ENCODE assay signal across 8 mouse cellular contexts in genomic region chr4:148846203-148846602, GRCm38 (mm10). TPM values are rescaled to one million over a fixed set of nuclear protein-coding genes. Genes with fewer than 3 reads are reported as not detected.
A peak's percentile ranks its signal among the peaks of the same experiment; 100 is the strongest.
DNase-seq lines count a peak whose midpoint lies in the region; ATAC-seq and TF ChIP-seq lines count a peak whose summit lies in the region.

No protein-coding gene starts in this region.

- H3K79me2 ChIP-seq in heart, adult 2 months (replicated peaks; ENCODE audit: control insufficient read depth, insufficient read depth, low read length) = no peaks in the 10 kb centered on the region; the same call in 1 of the 2 replicates

- 73% methylated on average over 9 of the region's 9 CpGs for WGBS in forebrain, embryonic 10.5 days
- 67% methylated on average over 8 of the region's 9 CpGs for WGBS in forebrain, embryonic 12.5 days
- WGBS in heart, adult 2 months = 17% methylated on average over 8 of the region's 9 CpGs
- WGBS in kidney, embryonic 16.5 days = 53% methylated on average over 8 of the region's 9 CpGs
- WGBS in lung, embryonic 15.5 days = 38% methylated on average over 8 of the region's 9 CpGs

- TF ChIP-seq CTCF in heart, adult 2 months (IDR thresholded peaks at IDR 0.05) = peak; percentile 43

- intact Hi-C loops in heart, adult 2 months (cut with DNase I) = no loop called here

- no peak overlapping the region for H3K4me2 ChIP-seq in forebrain, embryonic 12.5 days
- peak overlapping the region; percentile 10; the same call in 1 of the 2 replicates for H3K4me2 ChIP-seq in kidney, embryonic 16.5 days (replicated peaks; ENCODE audit: low read depth, low read length)
- peak overlapping the region; percentile 31 for H3K4me2 ChIP-seq in lung, embryonic 15.5 days

- no peak for DNase-seq in forebrain, embryonic 10.5 days (ENCODE audit: extremely low spot score, low spot score)
- peak; percentile 28 for DNase-seq in adrenal gland, adult 8-10 months
- peak; percentile 82 to 84 for DNase-seq in heart, adult 2 months
- no peak for DNase-seq in thymus, postnatal 4 days

- no peak for TF ChIP-seq EP300 in heart, adult 2 months (IDR thresholded peaks at IDR 0.05; ENCODE audit: insufficient read depth, low read depth, low read length)

- TF ChIP-seq POLR2A in heart, adult 2 months (IDR thresholded peaks at IDR 0.05; ENCODE audit: insufficient read depth, low read depth, low read length) = no peak

- H3K9ac ChIP-seq in forebrain, embryonic 12.5 days = no peak overlapping the region
- H3K9ac ChIP-seq in heart, adult 2 months (ENCODE audit: low read depth, low read length) = no peak overlapping the region
- no peak overlapping the region for H3K9ac ChIP-seq in kidney, embryonic 16.5 days (replicated peaks; ENCODE audit: low read length)
- no peak overlapping the region for H3K9ac ChIP-seq in lung, embryonic 15.5 days

- no peaks in the 10 kb centered on the region for H3K36me3 ChIP-seq in forebrain, embryonic 10.5 days (replicated peaks)
- no peaks in the 10 kb centered on the region for H3K36me3 ChIP-seq in forebrain, embryonic 12.5 days (replicated peaks)
- H3K36me3 ChIP-seq in heart, adult 2 months (ENCODE audit: control insufficient read depth, insufficient read depth, low read length) = no peaks in the 10 kb centered on the region
- H3K36me3 ChIP-seq in kidney, embryonic 16.5 days (ENCODE audit: insufficient read depth, low read length) = no peaks in the 10 kb centered on the region
- no peaks in the 10 kb centered on the region for H3K36me3 ChIP-seq in lung, embryonic 15.5 days

- H3K27ac ChIP-seq in forebrain, embryonic 10.5 days = peak overlapping the region; percentile 62; the same call in 1 of the 2 replicates
- H3K27ac ChIP-seq in forebrain, embryonic 12.5 days = no peak overlapping the region
- no peak overlapping the region for H3K27ac ChIP-seq in heart, adult 2 months
- no peak overlapping the region for H3K27ac ChIP-seq in kidney, embryonic 16.5 days (ENCODE audit: low read length)
- H3K27ac ChIP-seq in lung, embryonic 15.5 days = no peak overlapping the region

- peaks cover 63% of the 10 kb centered on the region for H3K4me1 ChIP-seq in forebrain, embryonic 10.5 days
- peaks cover 38% of the 10 kb centered on the region for H3K4me1 ChIP-seq in forebrain, embryonic 12.5 days
- H3K4me1 ChIP-seq in heart, adult 2 months (ENCODE audit: control insufficient read depth, insufficient read depth, low read length) = peaks cover 12% of the 10 kb centered on the region
- H3K4me1 ChIP-seq in kidney, embryonic 16.5 days (ENCODE audit: insufficient read depth, low read length) = peaks cover 36% of the 10 kb centered on the region
- H3K4me1 ChIP-seq in lung, embryonic 15.5 days = peaks cover 7% of the 10 kb centered on the region; the same call in 1 of the 2 replicates

- H3K27me3 ChIP-seq in forebrain, embryonic 10.5 days (ENCODE audit: poor library complexity, severe bottlenecking) = peaks cover 95% of the 10 kb centered on the region
- H3K27me3 ChIP-seq in forebrain, embryonic 12.5 days = peaks cover 69% of the 10 kb centered on the region
- no peaks in the 10 kb centered on the region for H3K27me3 ChIP-seq in heart, adult 2 months (ENCODE audit: control insufficient read depth, insufficient read depth, low read length)
- no peaks in the 10 kb centered on the region for H3K27me3 ChIP-seq in kidney, embryonic 16.5 days (ENCODE audit: insufficient read depth, low read length)
- 0 out of 2 replicates have a peak, but pooled peaks cover 4% of the 10 kb centered on the region for H3K27me3 ChIP-seq in lung, embryonic 15.5 days

- 0 out of 2 replicates have a peak overlapping the region, but pooled peaks have one; percentile 2 for H3K4me3 ChIP-seq in forebrain, embryonic 10.5 days
- no peak overlapping the region for H3K4me3 ChIP-seq in forebrain, embryonic 12.5 days (replicated peaks)
- no peak overlapping the region for H3K4me3 ChIP-seq in heart, adult 2 months
- H3K4me3 ChIP-seq in kidney, embryonic 16.5 days (ENCODE audit: low read length) = no peak overlapping the region
- H3K4me3 ChIP-seq in lung, embryonic 15.5 days = no peak overlapping the region

- no peak for ATAC-seq in forebrain, embryonic 12.5 days (ENCODE audit: low FRiP score)
- ATAC-seq in kidney, embryonic 16.5 days (ENCODE audit: low FRiP score, low TSS enrichment) = no peak
- ATAC-seq in lung, embryonic 15.5 days (ENCODE audit: borderline replicate concordance, extremely low read depth, low FRiP score, low TSS enrichment) = peak; percentile 36; the same call in 1 of the 2 replicates
- ATAC-seq in erythroblast, adult 5-6 weeks (replicated peaks; ENCODE audit: low FRiP score, poor library complexity, severe bottlenecking) = no peak

- no peaks in the 10 kb centered on the region for H3K9me3 ChIP-seq in forebrain, embryonic 10.5 days
- no peaks in the 10 kb centered on the region for H3K9me3 ChIP-seq in forebrain, embryonic 12.5 days
- no peaks in the 10 kb centered on the region for H3K9me3 ChIP-seq in kidney, embryonic 16.5 days (ENCODE audit: low read length)
- no peaks in the 10 kb centered on the region for H3K9me3 ChIP-seq in lung, embryonic 15.5 days

RNA-seq across cellular contexts. Expression of gene Casz1, which starts 42.0 kb away (rescaled TPM):
- 4.4 and 4.7 TPM in 2 replicates for polyA plus RNA-seq in forebrain, embryonic 10.5 days (2016; fragmentation: Nextera tagmentation; extraction: Ambion mirVana)
- 2.8 and 3.1 TPM in 2 replicates for polyA plus RNA-seq in forebrain, embryonic 12.5 days (2016; fragmentation: Nextera tagmentation; extraction: Ambion mirVana)
- total RNA-seq in adrenal gland, adult 8-10 months (2022) = 10 to 100 TPM in 2 of 4 experiments, 1 to 10 TPM in 2; 5.3 to 14.4 (median 9.8) TPM
- total RNA-seq in heart, adult 2 months (2021) = 10 to 100 TPM; 42.5 to 47.0 TPM
- 21.2 and 22.4 TPM in 2 replicates for polyA plus RNA-seq in heart, adult 2 months (2012; rRNA removed)
- 5.4 and 8.8 TPM in 2 replicates for polyA plus RNA-seq in kidney, embryonic 16.5 days (2015; fragmentation: Nextera tagmentation; extraction: Ambion mirVana)
- 5.4 and 6.5 TPM in 2 replicates for polyA plus RNA-seq in lung, embryonic 15.5 days (2015; fragmentation: Nextera tagmentation; extraction: Ambion mirVana)
- total RNA-seq in erythroblast, adult 5-6 weeks (2015; ENCODE audit: low replicate concordance) = 1.5 and 2.5 TPM in 2 replicates
- total RNA-seq in erythroblast, adult 5-6 weeks (2017; ENCODE audit: low replicate concordance) = 1.2 and 1.5 TPM in 2 replicates

Comparison
In these comparisons a context has a peak if more than half of its experiments do, and no peak if none do; other contexts are left out.
1. DNase-seq: peak in adrenal gland, adult 8-10 months (single experiment) and heart, adult 2 months (2 of 2); none in forebrain, embryonic 10.5 days (single experiment) and thymus, postnatal 4 days (single experiment).